Mouse (Mus musculus) left cerebral cortex, postnatal 10 days (tissue): ENCODE measurements around the gene Zfand3. TPM values are rescaled to one million over a fixed set of nuclear protein-coding genes. Genes with fewer than 3 reads are reported as not detected.
A peak's percentile ranks its signal among the peaks of the same experiment; 100 is the strongest.

Experiments
- DNase-seq, 2 experiments: peaks; one replicate each; pipeline ENCODE4 v3.0.0; 2021 to 2022; ENCODE audit warnings: low spot score in 2 of 2, mixed read lengths in 1 of 2; ENCODE audit errors: extremely low spot score in 1 of 2
- intact Hi-C: fragments of 180-260 bp; cut with DNase I; formaldehyde crosslinking; loops from one replicate; pipeline ENCODE4 v1.15.1; 2025
- total RNA-seq, 2 experiments: library from RNA; stranded (reverse); gene quantifications; 2 replicates each; pipeline ENCODE4 v1.2.3; 2021

The Zfand3 gene
- total RNA-seq, 2 experiments from 2014 or later, result 103 TPM

GRCm38 (mm10) chr17:30086695-30087094 is 82.2 kb downstream of the Zfand3 start:
- intact Hi-C loops, result no loop called here
- DNase-seq, result no peak

- DNase-seq, result no peak
- intact Hi-C loops, result no loop called here
These were observed 83.9 kb downstream of the Zfand3 start for GRCm38 (mm10) chr17:30088431-30088830.

- intact Hi-C loops, result no loop called here
- no peak for DNase-seq
These were observed 85.9 kb downstream of the Zfand3 start for GRCm38 (mm10) chr17:30090416-30090815.

GRCm38 (mm10) chr17:30093148-30093749 is 88.7 kb downstream of the Zfand3 start:
- intact Hi-C loops, result no loop called here
- no peak for DNase-seq

DNA sequence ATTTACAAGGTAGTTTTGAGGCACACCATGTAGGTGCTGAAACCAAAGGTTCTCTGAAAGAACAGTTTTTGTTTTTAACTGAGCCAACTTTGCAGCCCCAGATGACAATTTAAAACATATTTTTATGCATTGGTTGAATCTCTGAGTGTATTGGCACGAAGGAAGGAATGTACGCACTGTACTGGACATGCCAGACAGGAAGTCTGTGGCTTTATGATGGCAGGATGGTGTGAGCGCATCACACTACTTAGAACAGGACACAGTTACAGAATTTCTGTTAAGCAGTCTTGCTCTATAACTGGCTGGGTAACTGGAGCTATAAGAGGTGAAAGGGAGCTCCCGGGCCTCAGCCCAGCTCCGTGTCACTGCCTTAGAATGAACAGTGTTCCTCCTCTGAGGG is 92.6 kb downstream of the Zfand3 start:
- intact Hi-C loops, result no loop called here
- DNase-seq, result no peak

GRCm38 (mm10) chr17:30097677-30098076 is 93.1 kb downstream of the Zfand3 start:
- DNase-seq, result no peak
- intact Hi-C loops, result no loop called here

DNA sequence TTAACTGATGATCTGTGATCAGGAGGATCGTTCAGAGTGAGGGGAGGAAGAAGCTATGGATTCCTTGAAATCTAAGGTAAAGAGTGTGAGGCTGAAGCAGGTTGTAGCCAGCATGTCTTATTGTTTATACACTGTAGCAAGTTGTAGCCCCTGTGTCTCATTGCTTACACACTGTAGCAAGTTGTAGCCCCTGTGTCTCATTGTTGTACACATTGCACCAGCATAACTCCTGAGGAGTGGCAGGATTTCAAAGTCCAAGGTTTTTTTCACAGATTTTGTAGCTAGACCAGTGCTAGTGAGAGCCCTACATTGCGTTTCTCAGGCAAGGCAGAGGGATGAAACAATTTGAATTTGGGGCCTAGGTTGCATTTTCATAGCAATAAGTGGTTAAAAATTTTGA is 95.1 kb downstream of the Zfand3 start:
- no peak for DNase-seq
- intact Hi-C loops, result loop anchor here (10.0 kb wide), 1 partner anchor 205 kb away; no protein-coding TSS in a partner anchor

- no peak for DNase-seq
- intact Hi-C loops, result loop anchor here (10.0 kb wide), 1 partner anchor 207 kb away; no protein-coding TSS in a partner anchor
These were observed 97.3 kb downstream of the Zfand3 start for GRCm38 (mm10) chr17:30101801-30102200.

GRCm38 (mm10) chr17:30103005-30103404 is 98.5 kb downstream of the Zfand3 start:
- DNase-seq, result no peak
- intact Hi-C loops, result loop anchor here (10.0 kb wide), 1 partner anchor 208 kb away; no protein-coding TSS in a partner anchor

GRCm38 (mm10) chr17:30103641-30104165 is 99.2 kb downstream of the Zfand3 start:
- intact Hi-C loops, result loop anchor here (2.0 to 10.0 kb wide), 2 partner anchors 129 to 209 kb away; no protein-coding TSS in a partner anchor
- DNase-seq, result no peak

- no peak for DNase-seq
- intact Hi-C loops, result loop anchor here (2.0 to 10.0 kb wide), 2 partner anchors 131 to 211 kb away; no protein-coding TSS in a partner anchor
These were observed 100.8 kb downstream of the Zfand3 start for GRCm38 (mm10) chr17:30105369-30105768.

DNA sequence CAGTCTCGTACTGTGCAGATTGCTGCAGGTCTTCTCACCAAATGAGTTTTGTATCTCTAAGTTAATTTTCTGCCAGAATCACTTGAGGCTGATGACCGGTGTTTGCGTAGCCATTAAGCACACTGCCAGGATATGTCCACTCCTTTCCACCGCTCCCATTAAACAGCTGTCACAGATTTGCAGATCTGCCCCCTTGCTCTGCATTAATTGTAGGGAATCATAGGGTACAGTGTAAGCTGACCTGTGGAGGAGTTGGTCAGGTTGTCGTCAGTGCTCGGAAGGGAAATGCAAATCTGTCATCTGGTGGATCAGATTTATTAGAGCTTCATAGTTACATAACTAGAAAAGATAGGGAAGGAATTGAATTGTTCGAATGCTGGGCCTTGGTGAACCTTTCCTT is 106.1 kb downstream of the Zfand3 start:
- intact Hi-C loops, result no loop called here
- DNase-seq, result no peak

DNA sequence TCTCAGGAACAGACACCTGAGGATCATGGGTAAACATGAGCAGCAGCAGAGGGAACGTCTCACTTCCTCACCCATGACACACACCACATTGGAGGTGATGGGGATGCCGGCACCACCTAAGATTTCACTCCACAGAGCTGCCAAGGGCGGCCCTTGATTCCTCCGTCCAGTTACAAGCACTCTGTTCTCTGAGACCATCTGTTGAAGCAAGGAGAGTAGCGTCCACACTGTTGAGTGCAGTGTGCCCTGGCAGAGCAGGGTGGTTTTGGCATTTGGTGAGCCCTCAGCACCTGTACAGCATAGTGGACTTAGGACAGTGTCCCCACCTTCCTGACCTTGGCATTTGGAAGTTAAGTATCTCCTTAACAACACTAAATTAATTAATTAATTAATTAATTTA is 107.0 kb downstream of the Zfand3 start:
- DNase-seq, result no peak
- intact Hi-C loops, result no loop called here

GRCm38 (mm10) chr17:30112080-30112479 is 107.5 kb downstream of the Zfand3 start:
- DNase-seq, result no peak
- intact Hi-C loops, result no loop called here

GRCm38 (mm10) chr17:30112555-30113305 is 108.2 kb downstream of the Zfand3 start:
- no peak for DNase-seq
- intact Hi-C loops, result no loop called here

- DNase-seq, result no peak
- intact Hi-C loops, result no loop called here
These were observed 110.2 kb downstream of the Zfand3 start for GRCm38 (mm10) chr17:30114761-30115160.

GRCm38 (mm10) chr17:30116226-30116625 is 111.7 kb downstream of the Zfand3 start:
- intact Hi-C loops, result no loop called here

GRCm38 (mm10) chr17:30118036-30118435 is 113.5 kb downstream of the Zfand3 start:
- no peak for DNase-seq
- intact Hi-C loops, result no loop called here

More at GRCm38 (mm10) chr17:30116226-30116625, 111.7 kb downstream of the Zfand3 start:
- DNase-seq, result peak; percentile 35 to 56

DNA sequence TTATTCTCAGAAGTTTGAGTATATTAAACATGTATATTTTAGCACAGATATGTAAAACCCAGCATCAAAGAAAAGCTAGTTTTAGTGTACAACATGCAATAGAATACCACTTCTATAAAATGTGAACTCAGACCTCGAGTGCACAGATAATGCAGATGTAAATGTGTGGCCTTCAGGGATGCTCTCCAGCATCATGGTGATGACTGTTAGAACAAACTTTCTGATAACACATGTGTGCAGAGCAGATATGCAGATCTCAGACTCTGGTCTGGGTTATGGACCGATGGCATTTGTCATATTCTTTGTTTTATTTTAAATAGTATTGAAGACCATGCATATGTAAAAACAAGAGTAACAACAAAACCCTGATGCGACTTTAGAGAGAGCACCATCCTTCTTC is 117.7 kb downstream of the Zfand3 start:
- intact Hi-C loops, result no loop called here
- DNase-seq, result no peak

DNA sequence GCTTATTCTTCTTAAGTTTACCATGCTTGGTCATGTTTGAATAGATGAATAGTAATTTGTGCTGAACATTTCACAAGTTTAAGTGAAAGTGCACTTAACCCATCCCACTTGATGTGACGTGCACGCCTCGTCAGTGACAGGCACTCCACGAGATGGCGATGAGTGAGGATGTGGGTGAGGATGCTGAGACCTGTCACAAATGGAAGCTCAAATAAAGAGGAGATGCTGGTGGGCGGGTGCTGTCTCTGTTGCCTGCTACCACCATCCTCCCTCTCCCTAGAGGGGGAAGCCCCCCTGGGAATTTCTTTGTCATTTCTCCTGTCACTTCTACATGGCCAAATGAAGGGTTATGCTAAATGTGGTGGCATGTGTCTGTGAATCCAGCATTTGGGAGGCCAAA is 123.9 kb downstream of the Zfand3 start:
- intact Hi-C loops, result no loop called here
- no peak for DNase-seq
